Mouse (Mus musculus): Measurements from ENCODE around the gene Gabrr2.

Gabrr2 gene

DNA sequence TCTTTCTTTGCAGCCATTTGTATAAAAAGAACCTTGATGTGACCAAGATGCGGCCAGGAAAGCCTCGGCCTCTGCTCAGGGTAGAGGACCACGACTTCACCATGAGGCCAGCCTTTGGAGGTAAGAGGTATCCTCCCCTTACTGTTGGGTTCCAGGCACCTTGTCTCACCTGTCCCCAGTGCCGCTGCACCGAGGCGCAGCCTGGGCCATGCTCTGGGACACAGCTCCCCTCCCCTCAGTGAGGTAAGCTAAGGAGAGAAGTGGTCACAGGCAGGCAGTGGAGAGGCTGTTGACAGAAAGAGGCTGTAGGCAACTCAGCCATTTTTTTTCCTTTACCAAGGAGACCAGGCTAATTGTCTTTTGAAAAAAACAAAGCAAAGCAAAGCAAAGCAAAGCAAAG, 8.5 kb downstream of the Gabrr2 start:
- 97% methylated on average over 6 of the region's 6 CpGs for WGBS

DNA sequence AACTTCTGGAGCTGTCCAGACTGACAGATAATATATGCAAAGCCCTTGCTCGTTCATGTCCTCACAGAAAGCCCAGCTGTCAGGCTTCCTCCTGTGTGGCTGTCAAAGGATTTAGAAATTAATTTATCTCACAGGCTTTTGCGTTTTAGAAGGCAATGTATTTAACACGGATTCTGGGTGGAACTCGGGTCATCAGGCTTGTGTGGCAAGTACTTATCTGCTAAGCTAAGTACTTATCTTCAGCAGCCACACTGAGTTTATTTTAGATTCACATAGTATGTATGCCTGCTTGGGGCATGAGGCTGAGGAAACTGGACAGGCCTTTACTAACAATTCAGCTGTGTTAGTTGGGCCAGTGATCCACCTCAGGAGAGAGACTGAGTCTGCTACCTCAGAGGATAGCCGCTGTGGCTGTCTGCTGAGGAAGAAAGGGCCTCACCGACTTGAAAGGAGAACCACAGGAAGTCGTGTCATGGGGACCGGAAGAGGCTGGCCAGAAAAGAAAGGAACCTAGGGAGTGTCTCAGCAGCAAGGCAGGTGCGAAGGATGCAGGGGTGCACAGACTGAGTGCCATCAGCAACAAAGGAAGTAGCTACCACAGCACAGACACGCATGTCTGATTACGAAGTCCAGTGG, 9.8 kb downstream of the Gabrr2 start:
- WGBS: 71% methylated on average over 11 of the region's 11 CpGs

DNA sequence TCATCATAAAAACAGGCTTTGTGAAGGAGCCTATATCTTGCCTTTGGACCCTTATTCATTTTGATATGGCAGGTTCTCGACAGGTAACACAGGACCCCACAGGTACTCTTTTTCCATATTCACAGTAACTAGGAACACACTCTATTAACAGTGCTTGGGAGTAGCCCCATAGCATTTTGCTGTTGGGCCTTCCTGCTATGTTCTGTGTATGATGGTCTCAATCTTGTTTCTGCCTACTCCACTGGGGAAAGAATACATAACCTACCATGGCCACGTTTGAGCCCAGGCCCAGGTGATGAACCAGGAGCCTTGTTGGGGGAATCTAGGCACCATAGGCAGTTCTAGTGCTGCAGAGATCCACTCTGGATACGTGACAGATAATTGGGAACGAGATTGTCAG, 11.6 kb downstream of the Gabrr2 start:
- WGBS: 94% methylated on average over 4 of the region's 4 CpGs

GRCm38 (mm10) chr4:33074851-33075250, 12.1 kb downstream of the Gabrr2 start:
- 87% methylated on average over 5 of the region's 5 CpGs for WGBS

DNA sequence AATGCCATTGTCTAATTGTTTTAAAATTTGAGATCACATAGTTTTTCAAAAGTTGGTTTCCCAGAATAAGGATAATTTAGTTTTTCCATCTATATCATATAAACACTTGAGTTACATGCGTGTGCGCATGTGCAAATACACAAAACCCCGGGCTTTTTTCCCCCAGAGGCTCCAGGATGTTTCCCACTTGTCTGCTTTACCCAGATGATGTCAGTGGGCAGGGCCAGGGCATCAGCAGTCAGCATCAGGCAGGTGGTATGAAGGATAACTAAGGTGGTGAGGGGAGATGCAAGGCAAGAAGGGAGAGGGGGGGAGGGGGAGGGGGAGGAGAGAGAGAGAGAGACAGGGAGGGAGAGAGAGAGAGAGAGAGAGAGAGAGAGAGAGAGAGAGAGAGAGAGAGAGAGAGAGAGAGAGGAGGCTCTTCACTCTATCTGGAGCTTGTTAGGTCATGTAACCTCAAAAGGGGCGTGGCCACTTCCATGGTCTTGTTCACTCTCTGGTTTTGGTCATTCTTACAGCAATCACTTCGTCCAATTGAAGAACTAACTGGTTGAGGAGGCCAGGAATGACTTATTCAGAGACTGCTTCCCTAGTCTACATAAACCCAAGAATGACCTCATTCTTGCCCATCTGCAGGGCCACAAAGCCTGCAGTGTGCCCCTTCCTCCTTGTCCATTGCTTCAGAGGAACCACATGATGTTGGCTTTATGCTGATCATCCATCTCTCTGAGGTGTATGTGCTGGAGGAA, 13.2 kb downstream of the Gabrr2 start:
- 88% methylated on average over 5 of the region's 5 CpGs for WGBS

DNA sequence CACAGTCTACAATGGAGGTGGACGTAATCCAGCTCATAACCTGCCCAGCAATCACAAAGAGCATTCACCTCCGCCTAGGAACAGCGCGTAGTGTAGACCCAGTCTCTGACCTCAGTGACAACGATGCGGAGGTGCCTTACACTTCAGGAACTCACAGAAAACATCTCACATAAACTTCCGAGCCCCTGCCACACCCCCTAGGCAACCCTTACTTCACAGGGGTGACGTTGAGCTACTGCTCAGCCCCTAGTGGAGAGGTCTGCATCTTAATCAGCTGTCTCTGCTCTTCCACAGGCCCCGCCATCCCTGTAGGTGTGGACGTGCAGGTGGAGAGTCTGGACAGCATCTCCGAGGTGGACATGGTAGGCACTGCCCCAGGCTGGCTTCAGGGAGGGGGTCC, 14.4 kb downstream of the Gabrr2 start:
- WGBS: 90% methylated on average over 11 of the region's 11 CpGs

DNA sequence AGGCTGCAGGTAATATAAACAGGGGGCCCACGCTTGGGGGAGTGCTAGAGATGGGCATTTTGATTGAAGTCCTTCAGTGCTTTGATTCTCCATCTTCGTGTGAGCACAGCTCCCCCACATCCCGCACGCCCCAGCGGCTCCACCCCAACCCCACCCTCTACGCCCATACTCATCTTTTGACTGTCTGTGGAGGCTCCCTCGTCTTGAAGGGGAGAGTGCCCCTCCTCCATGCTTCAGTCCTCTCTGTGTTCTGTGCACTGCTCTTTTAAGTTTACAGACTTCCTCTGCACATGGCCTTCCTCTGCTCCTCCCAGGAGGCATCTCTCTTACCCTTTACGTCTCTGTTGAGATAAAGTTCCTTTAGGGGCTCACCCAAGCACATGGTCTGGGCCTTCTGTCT, 14.9 kb downstream of the Gabrr2 start:
- WGBS: 70% methylated on average over 8 of the region's 8 CpGs

GRCm38 (mm10) chr4:33078492-33078891, 15.7 kb downstream of the Gabrr2 start:
- WGBS: 94% methylated on average over 3 of the region's 3 CpGs

GRCm38 (mm10) chr4:33099118-33099694, 36.4 kb downstream of the Gabrr2 start:
- WGBS: 82% methylated on average over 6 of the region's 6 CpGs

DNA sequence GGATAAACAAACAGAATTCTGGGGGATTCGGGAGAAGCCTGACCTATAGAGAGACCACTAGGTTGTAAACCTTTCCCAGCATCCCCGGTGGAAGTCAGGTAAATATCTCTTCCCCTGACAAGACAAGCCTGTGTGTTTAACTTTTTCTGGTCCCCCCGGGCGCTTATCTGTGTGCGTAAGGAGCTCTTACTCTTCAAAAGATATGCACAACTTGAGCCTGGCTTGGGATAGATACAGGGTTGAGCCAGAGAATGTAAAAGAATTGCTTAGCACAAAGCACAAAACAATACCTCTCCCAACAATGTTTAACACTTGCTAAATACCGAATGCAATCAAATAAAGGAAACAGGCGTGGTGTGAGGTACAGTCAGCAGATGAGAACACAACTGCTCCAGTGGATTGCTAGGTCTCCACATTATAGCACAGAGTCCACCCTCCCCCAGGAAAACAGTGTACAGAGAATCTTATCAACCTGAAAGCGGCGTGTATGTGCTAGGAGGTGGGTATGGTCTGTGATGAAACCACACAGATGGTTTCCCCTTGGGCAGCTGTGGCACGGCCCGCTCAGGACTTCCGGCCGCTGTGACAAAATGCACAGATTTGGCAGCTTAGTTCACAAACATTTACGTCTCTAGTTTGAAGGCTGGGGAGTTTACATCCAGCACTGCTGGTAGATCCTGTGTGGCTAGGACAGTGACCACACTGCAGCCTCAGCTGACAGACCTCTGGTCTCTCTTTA, 47.1 kb downstream of the Gabrr2 start:
- WGBS: 90% methylated on average over 14 of the region's 14 CpGs

GRCm38 (mm10) chr4:33110845-33111244, 48.0 kb downstream of the Gabrr2 start:
- WGBS: 87% methylated on average over 7 of the region's 7 CpGs

- WGBS: 90% methylated on average over 9 of the region's 9 CpGs
Observed at GRCm38 (mm10) chr4:33111358-33111757, 48.6 kb downstream of the Gabrr2 start.

DNA sequence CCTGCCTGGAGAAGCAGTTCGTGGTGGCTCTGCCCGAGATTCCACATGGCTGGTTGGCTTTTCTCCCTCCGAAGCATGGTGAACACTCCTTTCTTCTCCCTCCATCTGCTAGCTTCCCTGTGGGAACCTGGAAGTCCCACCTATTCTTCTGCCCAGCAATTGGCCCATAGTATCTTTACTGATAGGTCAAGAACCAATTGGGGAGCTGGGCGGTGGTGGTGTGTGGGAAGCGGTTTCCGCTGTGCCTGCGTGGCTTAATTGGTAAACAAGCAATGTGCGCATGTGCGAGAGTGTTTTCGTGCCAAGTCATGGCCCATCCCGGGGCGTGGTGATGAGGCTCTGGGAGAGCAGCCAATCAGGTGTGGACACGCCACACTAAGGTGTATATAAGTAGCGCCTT, 50.1 kb downstream of the Gabrr2 start:
- 88% methylated on average over 14 of the region's 14 CpGs for WGBS

DNA sequence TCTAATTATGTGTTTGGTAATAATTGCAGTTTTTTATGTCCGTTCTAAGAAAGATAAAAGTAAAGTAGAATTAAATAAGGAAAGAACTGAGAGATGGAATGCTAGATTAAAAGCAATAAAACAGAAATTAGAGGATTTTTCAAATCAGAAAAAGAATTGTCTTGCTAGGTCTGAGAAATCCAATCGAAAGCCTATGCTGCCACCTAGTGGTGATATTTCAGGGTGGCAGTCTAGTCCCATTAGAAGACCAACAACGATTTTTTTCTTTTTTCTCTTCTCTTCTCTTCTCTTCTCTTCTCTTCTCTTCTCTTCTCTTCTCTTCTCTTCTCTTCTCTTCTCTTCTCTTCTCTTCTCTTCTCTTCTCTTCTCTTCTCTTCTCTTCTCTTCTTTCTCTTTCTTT, 56.3 kb downstream of the Gabrr2 start:
- under 1% methylated on average over 3 of the region's 3 CpGs for WGBS

DNA sequence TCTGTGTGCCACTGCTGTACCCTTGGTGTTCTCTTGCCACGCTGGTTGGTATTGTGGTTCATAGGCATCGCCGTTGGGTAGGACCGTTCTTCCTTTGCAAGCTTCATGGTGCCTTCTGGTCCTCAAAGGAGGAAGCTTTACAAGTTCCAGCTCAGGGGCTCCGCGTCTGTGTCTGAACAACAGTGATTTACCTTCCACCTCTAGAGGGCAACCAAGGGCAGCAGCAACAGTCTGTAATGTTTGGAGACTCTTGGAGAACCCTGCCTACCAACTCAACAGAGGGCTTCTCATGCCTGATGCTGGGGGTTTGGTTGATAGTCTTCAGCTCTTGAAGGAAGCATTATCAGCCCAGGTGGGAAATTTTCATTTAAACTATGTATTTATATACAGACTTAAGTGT, 61.7 kb downstream of the Gabrr2 start:
- WGBS: 70% methylated on average over 6 of the region's 6 CpGs

DNA sequence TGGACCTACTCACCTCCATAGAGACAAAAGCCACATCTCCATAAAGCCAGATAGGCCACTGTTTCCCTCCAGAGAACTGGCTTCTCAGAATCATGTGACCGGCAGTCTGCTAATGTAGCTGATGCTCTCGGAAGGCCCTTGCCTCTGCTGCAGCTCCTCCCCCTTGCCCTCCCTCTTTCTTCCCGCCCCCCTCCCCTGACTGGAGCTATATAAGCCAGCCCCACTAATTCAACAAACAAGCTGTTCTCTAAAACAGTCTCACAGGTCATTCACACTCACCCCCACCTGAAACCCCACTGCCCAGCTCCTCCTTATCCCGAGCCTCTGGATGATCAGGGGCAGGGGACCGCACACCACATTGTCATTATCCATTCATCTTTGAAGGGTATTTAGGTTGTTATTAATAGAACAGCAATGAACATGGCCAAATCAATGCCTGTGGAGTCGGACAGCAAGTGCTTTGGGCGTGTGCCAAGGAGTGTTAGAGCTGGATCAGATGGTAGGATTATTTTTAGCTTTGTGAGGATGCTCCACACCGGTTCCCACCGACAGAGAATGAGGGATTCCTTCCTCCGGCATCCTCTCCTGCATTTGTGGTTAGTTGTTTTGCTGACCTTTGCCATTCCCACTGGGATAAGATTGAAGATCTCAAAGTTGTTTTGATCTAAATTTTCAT, 62.7 kb downstream of the Gabrr2 start:
- WGBS: 47% methylated on average over 10 of the region's 10 CpGs

GRCm38 (mm10) chr4:33132221-33132620, 69.4 kb downstream of the Gabrr2 start, which contains the start of gene Gabrr1:
TSS of gene Gabrr1 (plus strand) at chr4:33132521.
- 77% methylated on average over 11 of the region's 11 CpGs for WGBS

Data from cerebral cortex, adult 2 months (tissue).